Mouse (Mus musculus): ENCODE measurements around the gene Adtrp. TPM values are rescaled to one million over a fixed set of nuclear protein-coding genes. Genes with fewer than 3 reads are reported as not detected.

Gene Adtrp
- 0.37 and 0.38 TPM in 2 replicates for polyA plus RNA-seq (2012; rRNA removed)

DNA sequence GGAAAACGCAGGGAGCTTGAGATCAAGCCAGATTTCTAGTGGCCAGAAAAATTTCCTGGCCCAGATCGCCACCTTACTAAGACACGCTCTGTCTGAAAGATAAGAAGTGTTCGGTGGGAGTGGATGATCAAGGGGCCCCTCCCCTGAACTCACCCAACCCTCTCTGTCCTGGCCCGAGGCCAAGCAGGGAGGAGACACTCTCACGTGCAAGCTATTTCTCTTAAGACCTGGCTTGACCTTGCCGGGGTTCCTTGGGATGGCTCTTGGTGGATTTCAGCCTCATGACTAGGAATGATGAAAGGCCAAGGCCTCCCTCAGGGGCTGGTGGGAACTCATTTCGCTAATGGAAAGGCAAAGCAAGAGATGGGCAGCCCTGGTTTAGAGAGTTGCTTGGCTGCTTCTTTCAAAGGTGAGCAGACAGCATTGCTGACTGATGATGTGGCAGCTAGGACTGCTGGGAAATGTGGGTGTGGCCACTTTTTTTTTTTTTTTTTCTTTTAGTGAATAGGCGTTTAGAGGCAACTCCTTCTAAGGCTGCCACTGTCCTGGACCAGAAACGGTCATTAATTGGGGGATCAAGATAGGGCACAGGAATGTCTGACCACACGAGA is at the start of gene Adtrp:
TSS of gene Adtrp (minus strand) at position 169 of the 611 bp plus-strand sequence.

Other genes starting within 250 kb of the Adtrp start
- gene Tmem170b, start 241.8 kb downstream of the Adtrp start, polyA plus RNA-seq (2012; rRNA removed), result 5.0 and 7.2 TPM in 2 replicates
- 12.7 and 19.9 TPM in 2 replicates for gene Hivep1, start 204.3 kb upstream of the Adtrp start, polyA plus RNA-seq (2012; rRNA removed)